Mouse (Mus musculus): ENCODE measurements at regions not wholly inside any gene's neighbourhood (a gene's known extent, or its start where the extent isn't known, plus 50 kb on each side); places are given as distances from the start of the nearest gene placed in this dataset.

- no peak for TF ChIP-seq POLR2A (IDR thresholded peaks at IDR 0.05; ENCODE audit: insufficient read depth, low read depth, low read length)
- TF ChIP-seq CTCF (IDR thresholded peaks at IDR 0.05; ENCODE audit: insufficient read depth, low read depth, low read length): no peak
Measured at GRCm38 (mm10) chr16:30186201-30186700, 81.0 kb downstream of the Cpn2 start.
